Mouse (Mus musculus) frontal cortex, postnatal 14 days (tissue): Measurements from ENCODE around the gene Atp6v1e2.
A peak's percentile ranks its signal among the peaks of the same experiment; 100 is the strongest.

Experiments used
- DNase-seq, 2 experiments: peaks; one replicate each; pipeline ENCODE4 v3.0.0; 2022; ENCODE audit warnings: low spot score in 2 of 2

The Atp6v1e2 gene

DNA sequence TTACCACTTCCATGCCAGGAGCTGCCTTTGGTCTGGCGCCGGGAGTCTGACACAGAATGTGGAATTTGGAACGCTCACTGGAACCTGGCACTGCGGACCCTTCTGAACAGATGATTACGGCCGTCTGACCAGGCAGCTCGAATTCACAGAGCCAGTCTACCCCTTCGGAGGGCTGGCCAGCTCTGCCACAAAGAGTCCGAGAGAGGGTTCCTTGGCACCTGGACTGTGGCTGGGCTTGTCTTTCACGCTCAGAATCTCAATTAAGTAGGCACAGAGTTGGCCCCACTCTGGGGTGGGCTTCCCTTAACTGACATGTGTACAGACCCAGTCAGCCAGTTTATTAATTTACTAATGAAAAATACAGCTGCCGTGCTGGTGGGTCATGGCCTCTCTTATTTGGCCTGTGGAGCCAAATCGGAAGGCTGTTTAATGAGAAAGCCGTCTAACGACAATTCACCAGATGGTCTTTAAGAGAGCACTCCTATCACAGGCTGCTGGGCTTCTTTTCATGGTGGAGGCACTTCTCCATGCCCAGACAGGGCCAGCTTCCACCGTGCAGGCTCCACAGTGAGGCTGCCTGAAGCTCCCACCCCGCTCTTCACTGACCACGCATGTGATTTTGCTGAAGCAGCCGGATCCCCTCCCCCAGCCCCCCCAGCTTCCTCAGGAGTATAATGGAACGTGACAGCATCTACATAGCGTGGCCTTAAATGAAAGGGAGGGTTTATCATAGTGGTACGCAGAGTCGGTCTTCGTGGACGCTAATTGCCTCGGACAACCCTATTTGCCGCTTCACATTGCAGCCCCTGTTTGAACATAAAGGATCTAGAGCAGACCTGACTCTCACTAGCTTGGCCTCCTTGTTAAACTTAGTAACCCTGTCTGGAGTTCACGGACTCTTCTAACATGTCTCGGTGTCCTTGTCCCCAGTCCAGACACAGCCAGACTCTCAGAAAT, at the start of gene Atp6v1e2:
TSS of gene Atp6v1e2 (minus strand) at position 58 of the 957 bp plus-strand sequence.
- no peak for DNase-seq

DNA sequence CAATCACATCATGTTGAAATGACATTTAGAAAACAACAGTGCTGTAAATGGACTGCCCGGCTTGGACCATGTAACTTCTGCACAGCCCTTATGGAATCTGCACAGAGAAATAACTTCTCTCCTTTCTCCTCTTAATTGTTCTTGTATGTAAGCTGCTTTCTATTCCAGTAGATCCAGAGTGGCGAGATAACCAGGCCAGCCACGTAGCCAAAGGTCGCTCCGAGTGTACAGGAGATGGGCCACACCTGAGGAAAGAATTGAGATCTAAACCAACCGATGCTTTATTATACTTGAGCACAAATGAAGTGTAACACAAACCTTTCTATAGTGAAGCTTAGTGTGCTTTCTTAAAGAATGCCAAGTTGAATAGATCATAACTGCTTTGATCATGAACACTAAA, 49.6 kb upstream of the Atp6v1e2 start:
- no peak for DNase-seq

GRCm38 (mm10) chr17:86991306-86991705, 43.6 kb upstream of the Atp6v1e2 start:
- DNase-seq, result no peak

- DNase-seq, result no peak
Observed at GRCm38 (mm10) chr17:86988601-86989184, 41.0 kb upstream of the Atp6v1e2 start.

DNA sequence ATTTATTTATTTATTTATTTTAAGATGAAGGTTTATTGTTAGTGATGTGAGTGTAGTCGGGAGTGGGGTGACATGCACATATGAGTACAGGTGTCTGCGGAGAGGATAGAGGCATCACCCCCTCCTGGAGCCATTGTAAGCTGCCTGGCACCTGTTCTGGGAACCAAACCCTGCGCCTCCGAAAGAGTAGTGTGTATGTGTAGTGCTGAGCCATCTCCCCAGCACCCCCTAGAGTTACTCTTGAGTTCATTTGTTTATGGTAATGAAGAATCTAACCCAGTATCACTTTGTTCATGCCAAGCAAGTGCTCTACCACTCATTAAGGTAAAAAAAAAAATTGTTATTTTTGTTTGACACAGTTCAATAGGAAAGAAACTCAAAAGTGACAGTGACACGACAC, 40.5 kb upstream of the Atp6v1e2 start:
- no peak for DNase-seq

DNA sequence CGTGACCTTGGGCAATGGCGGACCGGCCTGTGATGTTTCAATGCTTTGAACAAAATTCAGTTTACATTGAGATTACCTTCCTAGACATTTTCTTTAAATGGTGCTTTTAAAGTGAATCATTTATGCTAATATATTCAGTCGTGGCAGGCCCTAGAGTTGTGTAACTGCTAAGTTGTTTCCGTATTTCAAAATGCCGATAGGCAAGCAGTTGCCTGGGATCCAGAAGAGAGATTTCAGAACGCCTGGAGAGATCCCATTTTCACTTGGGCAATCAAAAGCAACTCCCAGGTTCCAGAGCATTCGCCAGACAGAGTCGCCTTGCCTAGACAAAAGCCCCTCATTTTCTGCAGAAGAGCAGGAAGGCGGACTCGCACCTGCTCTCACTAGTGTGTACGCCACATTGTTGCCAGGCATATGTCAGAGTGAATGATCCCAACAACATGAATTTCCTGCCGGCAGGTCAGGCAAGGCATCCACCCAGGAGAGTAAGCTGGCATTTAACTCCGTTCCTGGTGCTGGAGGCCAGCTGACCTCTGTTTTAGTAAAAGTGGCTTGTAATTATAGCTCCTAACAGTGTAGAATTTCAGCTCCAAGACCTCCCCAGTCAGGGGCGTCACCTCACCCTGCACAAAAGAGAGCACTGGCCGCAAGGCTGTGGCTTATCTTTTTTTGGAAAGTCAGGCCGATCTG, 38.9 kb upstream of the Atp6v1e2 start:
- no peak for DNase-seq

DNA sequence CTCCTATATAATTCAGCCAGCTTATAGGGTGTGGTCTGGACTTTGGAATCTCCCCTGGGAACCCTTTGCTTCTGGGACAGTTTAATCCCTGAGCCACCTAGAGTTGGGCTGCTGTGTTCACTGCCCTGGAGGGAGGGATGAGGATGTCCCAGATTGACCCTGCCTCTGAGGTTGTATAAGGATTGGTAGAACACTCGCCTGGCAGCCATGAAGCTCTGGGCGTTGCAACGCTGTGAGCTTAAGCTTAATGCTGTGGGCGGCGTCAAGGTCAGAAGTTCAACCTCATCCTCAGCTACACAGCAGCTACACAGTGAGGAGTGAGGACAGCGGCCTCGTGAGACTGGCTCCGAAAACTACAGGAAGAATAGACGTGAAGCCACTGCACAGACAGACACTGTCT, 34.8 kb upstream of the Atp6v1e2 start:
- no peak for DNase-seq

DNA sequence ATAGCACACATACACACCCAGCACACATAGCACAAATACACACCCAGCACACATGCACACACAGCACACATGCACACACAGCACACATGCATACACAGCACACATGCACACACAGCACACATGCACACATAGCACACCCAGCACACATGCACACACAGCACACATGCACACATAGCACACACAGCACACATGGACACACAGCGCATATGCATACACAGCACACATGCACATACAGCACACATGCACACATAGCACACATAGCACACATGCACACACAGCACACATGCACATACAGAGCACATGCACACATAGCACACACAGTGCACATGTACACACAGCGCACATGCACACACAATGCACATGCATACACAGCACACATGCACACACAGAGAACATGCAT, 34.0 kb upstream of the Atp6v1e2 start:
- no peak for DNase-seq

DNA sequence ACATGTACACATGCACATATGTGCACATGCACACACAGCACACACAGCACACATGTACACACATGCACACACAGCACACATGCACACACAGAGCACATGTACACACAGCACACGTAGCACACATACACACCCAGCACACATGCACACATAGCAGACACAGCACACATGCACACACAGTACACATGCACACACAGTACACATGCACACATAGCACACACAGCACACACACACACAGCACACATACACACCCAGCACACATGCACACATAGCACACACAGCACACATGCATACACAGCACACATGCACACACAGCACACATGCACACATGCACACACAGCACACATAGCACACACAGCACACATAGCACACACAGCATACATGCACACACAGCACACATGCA, 33.5 kb upstream of the Atp6v1e2 start:
- no peak for DNase-seq

GRCm38 (mm10) chr17:86978496-86978895, 30.8 kb upstream of the Atp6v1e2 start:
- DNase-seq, result no peak

DNA sequence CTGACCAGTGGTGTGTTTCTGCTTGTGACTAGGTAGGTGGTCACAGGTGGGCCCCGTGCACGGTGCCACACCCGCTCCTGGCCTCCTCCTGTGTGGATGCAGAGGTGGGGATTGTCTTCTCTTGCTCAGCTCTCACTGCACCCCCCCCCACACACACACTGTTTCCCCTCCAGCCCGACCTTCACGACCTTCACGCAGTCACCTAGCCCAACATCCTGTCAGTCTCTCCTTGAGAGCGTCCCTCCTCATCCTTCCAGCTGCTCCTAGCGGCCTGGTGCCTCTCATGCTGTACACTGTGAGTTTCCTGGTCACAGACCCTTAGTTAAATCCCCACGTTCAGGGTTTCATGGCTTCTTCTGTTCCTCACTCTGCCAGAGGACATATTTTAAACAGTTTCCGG, 28.7 kb upstream of the Atp6v1e2 start:
- DNase-seq, result no peak

DNA sequence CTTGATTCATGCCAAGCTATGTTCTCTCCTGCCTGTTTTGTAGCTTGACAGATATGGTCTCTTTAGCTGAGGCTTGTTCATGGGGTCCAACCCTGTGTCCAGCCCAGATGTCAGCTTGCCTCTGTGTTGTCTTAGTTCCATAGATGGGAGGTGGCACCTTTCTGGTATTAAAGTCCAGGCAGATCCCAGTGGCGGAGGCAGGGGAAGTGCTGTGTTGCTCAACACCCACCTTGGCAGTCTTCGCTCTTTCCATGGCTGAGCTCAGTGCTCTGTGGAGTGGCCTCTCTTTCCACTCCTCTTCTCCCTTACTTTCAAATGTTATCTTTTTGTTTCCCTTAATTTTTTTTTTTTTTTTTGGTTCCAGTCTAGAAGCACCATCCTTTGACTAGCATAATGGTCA, 25.4 kb upstream of the Atp6v1e2 start:
- no peak for DNase-seq

DNA sequence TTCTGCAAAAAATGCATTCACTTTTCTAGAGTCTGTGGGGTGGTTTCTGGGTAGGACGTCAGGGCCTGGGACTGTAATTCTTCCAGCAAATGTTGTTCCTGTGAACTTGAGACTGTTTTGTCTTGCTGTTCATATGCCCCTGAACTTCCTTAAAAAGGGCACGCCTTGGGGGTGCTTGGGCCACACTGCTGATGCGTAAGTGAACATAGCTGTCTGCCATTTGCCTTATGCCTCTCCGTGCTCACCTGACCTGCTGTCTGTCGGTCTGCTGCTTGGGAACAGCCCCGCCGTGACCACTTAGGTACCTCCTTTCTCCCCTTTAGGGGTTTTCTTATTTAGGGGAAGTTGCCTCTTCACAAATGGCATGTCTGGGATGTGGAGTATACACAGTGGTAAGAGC, 24.2 kb upstream of the Atp6v1e2 start:
- no peak for DNase-seq

GRCm38 (mm10) chr17:86971036-86971435, 23.3 kb upstream of the Atp6v1e2 start:
- no peak for DNase-seq

DNA sequence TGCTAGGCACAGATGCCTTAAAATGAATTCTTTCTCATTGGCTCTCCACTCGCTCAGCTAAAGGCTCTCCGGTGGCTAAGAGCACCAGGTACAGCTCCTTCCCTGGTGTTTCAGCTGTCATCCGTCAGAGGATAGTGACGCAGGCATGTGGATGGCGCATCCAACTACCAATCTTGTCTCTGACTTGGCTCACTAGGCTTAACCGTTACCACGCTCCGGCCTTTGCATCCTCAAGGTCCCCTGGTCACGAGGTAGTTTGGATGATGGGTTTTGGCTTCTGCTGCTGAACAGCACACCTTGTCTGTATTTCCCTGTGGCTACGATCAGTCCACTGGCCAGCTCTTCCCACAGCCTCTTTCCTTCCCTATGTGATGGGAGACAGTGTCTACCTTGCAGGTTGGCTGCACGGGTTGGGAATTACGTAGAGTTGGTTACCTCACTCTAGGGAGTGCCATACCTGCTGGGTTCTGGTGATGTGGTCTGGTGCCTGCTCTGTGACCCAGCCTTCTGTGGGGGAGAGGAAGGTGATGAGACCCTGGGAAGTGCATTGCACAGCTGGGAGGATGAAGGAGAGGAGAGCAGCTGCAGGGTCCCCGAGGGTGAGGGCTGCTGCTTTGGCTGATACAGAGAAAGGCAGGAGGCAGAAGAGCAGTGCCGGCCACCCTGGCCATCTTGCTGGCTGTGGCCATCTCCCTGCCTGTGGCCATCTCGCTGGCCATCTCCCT, 22.5 kb upstream of the Atp6v1e2 start:
- DNase-seq, result peak in 1 of 2 experiments; percentile 2

GRCm38 (mm10) chr17:86969582-86969981, 21.9 kb upstream of the Atp6v1e2 start:
- peak in 1 of 2 experiments; percentile 7 for DNase-seq

DNA sequence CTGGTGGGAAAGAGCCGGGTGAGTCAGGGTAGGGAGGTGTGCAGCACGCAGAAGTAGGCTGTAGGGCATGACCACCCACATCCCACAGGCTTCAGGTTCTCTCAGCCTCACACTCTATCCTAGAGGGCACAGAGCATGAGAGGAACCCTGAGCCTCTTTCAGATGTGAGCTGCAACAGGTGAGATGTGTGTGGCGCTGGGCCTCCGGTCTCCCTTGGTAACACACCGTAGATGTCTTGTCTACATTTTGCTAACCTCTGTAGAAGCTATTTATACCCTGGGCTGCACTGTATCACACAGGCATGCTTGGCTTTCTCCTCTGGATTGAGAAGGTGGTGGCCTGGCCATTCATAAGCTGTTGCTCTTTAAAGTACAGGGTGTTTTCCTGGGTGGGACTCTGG, 20.9 kb upstream of the Atp6v1e2 start:
- peak in 1 of 2 experiments; percentile 3 for DNase-seq

DNA sequence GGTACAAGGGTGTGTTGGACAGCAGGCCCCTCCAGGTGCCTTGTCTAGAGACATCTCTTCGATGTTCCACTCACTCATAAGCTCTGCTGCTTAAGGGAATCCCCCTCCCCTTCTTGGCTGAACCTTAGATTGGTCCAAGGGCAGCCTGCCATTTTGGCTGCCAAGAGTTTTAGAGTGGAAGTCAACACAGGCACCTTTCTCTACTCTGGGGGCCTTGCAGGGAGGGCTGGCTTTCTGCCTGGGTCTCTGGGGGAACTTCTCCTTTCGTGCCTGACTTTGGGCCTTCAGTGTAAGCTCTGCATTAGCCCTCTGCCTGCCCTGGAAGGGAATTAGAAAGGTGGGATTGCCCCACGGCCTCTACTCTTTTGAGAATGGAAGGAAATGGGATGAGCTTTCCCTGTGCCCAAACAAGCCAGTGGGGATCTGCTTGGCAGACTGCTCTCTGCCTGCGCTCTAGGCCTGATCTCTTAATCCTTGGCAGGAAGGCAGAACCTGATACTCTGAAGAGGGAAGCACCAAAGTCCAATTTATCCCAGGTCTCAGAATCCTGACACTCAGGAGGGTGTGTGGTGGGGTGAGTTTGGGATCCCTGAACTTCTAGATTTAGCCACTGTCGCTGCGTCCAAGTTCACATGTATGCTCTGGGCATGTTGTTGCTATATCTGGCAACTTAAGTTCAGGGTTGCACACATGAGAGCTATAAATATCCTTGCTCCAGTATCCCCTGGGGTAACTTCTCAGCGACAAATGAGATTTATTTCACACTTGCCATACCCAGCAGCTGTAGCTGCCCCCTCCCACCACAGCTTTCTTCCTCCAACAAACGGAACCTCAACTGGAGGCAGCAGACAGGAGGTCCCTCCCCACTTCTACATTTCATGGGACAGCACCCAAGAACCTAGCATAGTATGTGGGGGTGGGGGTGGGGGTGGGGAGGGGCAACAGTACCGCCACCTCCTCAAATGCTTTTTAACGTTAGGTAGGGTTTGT, 20.1 kb upstream of the Atp6v1e2 start:
- peak in 1 of 2 experiments; percentile 4 for DNase-seq

DNA sequence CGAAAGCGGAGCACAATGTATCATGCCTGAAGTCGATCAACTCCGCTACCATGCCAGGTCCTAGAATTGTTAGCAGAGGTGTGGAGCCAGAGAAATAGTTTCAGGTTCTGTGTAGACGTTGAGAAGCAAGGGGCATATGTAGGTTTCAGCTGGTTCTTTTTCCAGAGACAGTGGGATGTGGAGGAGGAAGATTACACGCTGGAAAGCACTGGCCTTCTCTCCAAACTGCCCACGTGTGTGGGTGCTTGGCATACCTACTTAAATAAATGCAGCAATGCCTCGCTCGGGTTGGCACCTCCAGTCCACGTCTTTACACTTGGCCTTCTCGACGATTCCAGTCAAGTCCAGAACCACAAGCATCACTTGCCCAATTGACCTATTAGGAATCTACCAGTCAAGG, 19.4 kb upstream of the Atp6v1e2 start:
- no peak for DNase-seq

DNA sequence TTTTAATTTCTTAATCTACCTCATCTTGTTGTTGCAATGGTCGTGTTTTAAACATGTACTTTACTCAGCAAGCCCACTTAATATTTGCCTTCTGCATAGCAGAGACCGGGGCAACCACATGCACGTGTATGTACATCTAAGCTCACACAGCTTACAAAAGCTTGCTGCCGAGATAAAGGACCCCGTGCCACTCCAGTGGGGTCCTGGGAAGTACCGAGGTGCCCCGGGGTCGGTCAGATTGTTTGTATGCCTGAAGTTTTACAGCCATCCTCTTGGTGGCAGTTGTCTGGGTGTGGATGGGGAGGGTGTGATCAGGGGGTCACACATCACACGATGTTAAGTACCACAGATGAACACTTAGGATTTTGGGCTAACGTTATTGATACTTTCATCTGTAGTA, 18.3 kb upstream of the Atp6v1e2 start:
- DNase-seq, result no peak

DNA sequence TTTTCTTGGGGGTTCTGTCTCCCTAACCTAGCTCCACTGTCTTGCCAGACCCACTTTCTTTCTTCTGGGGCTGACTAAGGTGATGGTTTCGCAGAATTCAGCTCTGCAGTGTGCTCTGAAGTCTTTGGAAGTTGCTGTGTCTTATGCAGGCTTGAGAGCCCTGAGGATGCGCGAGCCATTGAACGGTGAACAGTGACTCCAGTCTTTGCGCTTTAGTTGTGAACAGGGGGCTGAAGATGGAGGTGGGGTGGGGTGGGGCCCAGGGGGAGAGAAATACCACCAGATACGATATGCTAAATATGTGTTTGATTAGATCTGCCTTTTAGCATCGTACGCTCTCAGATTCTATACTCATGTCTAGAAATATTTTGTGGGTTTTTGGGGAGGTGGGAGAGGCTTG, 17.4 kb upstream of the Atp6v1e2 start:
- no peak for DNase-seq
